Mouse (Mus musculus) frontal cortex, adult (tissue): ENCODE measurements around the gene Runx2.

Source experiments
- ATAC-seq: cut with Nextera tagmentation; 2 replicates; pipeline ENCODE4 v1.9.2; 2017; ENCODE audit warnings: mild to moderate bottlenecking, moderate library complexity, mixed read lengths; ENCODE audit not compliant: low TSS enrichment

Gene Runx2

DNA sequence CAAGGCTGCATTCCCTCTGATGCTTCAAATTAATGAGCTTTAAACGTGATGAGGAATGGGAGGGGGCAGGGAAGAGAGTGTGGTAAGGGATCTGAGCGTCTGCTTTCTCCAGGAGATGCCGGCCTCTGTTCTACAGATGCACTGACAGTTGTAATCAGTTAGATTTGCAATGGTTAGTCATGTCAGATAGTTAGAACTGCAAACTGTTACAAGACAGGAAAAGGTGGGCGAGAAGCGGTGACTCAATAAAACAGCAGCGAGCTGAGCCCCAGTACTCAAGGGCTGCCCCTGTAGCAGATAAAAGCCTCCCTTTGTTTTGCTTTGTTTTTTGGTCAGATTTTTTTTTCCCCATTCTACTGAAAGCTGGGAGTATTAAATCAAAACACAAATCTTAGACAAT is 96.6 kb downstream of the Runx2 start:
- peak; percentile 62; the same call in 1 of the 2 replicates for ATAC-seq

DNA sequence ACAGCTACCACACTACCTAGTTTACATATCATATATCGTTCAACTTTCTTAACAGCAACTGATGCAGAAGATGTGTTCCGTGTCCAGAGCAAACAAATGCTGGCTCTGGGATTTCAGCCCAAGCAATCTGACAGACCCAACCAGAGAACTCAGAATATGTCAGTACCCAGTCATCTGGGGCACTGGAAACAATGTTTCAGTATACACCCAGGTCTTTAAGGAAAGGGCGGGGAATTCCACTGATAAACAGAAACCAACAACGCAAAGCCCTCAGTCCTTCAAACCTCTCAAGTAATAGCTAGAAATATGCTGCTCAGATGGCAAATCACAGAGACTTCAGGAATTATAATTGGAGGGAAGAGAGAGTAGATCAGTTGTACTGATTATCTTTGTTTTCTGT is 100.5 kb downstream of the Runx2 start:
- ATAC-seq, result no peak

DNA sequence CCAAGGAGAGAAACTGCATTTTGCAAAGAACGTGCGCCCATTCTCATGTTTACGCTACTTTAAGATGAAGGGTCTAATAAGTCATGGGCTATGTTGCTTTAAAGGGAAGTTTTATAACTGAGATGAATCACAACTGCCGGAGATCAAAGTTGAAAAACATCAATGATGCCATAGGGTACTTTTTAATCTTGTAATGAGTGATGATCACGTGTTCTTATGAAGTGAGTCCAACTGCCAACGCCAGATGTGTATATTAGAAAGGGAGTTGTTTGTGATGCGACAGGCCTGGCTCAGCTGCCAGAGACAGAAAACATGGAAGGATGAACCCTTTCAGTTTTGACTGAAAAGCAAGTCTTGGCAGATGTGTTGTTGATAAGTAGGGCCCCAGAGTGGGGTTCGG is 101.2 kb downstream of the Runx2 start:
- ATAC-seq, result no peak

DNA sequence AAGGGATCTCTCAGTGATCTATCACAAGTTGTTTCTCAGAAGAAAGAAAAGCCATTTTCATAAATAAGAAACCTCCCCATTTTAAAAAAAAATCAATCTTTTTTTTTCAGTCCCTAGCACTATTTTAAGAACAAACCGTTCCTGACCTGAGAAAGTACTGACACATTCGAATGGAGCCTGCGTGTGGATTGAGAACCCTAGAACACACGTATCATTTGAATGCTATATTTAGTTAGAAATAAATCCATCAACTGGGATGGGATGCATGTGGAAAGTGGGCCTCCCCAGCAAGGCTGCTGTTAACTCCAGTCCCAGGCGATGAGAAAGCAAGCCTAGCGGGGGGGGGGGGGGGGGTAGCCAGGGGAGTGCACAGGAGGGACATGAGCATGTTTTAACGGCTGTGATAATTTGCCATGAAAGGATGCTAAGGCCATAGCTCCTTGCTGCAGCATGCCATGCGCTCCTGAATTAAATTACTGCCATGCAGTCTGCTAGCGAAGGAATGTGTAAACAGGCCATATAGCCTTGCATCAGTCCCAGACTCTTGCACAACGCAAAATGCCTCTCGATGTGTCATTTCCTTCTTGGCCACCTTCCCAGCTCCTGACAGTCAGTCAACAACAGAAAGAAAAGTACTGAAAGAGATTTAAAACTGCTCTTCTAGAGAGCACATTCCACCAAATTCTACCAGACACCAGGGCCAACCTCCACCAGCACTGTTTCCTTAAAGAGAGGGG is 104.9 kb downstream of the Runx2 start:
- ATAC-seq, result peak; percentile 62

DNA sequence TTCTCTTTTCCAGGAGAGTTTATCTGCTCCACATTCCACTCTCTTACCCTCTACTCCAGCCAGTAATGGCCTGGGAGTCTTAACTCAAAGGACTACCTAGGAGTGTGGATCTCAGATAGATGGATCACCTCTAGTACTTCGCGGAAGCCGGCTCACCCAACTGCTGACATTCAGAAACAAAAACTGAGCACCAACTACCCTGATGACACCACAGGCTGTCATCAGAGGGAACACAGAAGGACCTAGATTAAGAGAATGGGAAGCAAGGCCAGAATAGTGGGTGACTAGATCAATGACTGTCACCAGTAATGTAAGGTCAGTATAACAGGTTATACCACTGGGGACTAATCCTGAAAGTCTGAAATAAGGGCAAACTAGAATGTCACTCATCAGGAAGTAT is 106.6 kb downstream of the Runx2 start:
- ATAC-seq, result no peak

DNA sequence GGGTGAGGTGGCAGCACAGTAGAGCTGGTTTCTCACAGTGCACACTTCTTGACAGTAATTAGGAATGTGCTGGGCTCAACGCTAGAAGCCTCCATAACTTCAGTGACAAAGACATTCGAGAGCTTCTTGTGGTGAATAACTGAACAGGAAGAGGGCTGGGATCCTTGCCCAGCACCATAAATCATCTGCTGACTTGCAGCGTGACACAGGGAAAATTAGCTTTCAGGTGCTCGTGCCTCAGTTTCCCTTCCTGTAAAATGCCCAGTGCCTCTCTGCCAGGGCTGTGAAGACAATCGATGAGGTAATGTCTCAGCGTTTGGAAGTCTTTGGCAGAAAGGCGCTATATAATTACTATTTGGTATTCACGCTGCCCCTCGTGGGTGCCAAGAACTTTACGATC is 108.1 kb downstream of the Runx2 start:
- no peak for ATAC-seq

DNA sequence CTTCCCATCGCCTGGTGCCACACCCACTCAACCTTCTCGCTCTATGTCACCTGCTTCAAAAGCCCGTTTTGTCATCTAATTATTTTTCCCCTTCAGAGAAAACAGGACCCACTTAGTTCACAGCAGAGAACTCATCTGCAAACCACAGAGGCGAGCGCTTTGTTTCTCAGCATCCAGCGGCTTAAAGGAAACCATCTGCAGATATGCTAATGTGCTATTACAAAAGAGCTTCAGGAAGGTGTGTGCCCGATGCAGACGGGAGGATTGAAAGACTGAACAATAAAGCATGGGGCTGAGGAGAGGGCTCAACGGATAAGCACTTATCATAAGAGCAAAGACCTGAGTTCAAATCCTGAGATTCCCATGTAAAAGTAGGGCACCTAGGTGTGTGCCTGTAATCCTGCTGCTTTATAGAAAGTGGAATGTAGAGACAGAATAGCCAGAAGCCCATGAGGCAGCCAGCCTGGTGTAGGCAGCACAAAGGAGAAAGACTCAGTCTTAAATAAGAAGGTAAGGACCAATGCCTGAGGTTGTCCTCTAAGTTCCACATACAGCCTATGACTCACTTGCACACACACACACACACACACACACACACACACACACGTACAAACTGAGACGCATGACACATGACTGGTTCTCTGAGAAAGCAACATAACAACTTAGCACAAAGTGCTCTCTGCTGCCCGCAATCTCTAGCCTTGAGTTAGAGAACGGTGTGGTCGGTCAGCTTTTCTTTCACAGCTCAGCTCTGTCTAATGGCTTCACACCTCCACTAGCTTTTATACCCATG is 111.9 kb downstream of the Runx2 start:
- peak; percentile 45 for ATAC-seq

DNA sequence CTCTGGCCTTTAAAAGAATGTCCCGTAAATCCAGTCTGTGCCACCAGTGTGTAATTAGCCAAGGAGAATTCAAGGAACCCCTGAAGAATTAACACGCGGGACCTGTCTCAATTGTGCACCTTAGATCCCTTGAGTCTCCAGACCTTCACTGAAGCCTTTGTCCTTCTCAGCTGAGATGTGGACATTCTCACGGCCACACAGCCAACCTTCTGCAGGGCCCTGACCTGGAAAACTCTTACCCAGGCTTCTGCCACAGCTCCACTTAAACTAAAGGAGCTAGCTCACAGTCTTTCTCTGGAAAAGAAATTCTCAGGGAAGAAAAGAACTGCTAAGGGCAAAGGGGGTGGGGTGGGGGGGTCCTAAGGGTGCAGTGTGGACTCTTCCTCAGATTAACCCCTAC is 113.1 kb downstream of the Runx2 start:
- no peak for ATAC-seq

DNA sequence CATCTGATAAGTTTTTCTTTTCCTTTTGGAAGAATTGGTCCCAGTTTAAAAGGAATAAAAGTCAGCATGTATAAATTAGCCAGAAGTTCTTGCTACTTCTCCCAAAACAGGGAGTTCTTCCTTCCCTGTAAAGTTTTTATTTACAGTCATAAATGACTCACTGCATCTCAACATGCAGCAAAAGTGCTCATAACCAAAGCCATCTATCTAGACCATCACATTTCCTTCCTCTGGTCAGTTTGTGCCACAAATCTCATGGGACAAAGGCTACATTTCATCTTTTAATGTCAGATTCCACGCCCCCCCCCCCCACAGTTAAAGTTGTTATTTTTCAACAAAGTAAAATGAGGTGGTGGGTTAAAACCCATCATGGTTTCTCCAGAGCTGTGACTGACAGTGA is 114.3 kb downstream of the Runx2 start:
- ATAC-seq, result no peak

DNA sequence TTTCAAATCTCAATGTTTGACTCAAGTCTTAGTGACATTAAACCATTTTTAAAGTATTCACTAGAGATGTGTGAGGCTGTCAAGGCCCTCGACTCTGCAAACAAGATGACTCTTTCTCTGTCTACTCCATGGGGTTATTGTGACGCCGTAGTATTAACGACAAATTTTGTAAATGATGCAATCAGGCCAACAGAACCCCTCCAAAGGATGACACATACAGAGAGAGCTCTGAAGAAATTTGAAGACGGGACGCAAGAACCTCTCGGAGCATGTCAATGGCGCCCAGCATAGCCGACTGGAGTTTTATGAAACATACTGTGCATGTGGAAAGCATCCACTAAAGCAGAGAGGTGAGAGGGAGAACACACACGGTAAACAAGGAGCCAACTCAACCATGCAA is 117.5 kb downstream of the Runx2 start:
- no peak for ATAC-seq

DNA sequence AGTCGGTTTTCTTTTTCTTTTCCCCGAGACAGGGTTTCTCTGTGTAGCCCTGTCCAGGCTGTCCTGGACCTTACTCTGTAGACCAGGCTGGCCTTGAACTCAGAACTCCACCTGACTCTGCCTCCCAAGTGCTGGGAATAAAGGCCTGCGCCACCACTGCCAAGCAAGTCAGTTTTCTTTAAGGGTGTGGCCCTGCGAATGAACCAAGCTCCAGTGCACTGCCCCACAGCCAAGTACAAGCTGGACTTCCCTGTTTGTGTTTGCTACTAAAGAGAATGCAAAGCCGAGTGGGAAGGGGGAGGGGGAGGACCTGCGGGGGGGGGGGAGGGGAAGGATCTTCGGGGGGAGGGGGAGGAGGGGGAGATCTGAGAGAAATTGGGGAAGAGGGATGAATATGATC is 121.0 kb downstream of the Runx2 start:
- ATAC-seq, result no peak

DNA sequence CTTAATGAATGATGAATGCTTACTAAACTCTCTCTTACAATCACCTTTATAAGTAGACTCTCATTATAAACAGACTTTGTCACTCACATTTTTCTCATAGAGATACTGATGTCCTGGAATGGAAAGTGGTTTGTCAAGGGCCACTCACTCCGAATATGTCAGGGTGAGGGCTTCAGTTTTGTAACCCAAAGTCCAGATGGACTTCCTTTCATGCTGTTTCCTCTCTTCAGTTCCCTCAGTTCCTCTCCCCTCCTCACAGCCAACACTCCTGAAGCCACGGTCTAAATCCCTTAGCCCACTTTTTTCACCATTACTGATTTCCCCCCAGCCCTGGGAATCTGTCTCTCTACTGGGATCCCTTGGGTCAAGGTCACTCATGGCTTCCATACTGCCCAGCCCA is 123.1 kb downstream of the Runx2 start:
- no peak for ATAC-seq

DNA sequence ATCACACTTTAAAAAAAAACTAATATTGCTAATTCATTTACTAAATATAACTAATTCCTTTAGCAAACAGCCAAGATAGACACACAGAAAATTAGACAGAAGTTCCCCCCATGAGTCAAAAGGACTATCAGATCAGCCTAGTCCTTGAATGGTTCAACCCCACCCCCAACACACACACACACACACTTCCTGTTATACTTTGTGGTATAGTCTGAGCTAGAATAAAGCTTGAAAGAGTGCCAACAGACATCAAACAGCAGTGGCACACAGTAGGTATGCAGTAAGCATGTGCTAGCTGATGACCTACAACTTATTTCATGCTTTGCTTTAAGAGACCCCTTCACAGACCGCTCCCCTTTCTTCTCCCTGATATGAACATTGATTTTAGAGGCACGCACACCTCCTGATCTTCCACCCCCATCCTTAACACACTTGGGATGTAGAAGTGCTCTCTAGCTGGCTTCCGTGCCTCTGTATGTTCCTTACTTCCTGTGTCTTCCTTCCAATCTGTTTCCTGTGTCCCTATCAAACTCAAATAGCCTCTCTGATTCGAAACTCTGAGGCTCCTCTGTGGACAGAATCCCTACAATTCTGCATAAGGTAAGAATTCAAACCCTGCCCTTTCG is 124.1 kb downstream of the Runx2 start:
- no peak for ATAC-seq

DNA sequence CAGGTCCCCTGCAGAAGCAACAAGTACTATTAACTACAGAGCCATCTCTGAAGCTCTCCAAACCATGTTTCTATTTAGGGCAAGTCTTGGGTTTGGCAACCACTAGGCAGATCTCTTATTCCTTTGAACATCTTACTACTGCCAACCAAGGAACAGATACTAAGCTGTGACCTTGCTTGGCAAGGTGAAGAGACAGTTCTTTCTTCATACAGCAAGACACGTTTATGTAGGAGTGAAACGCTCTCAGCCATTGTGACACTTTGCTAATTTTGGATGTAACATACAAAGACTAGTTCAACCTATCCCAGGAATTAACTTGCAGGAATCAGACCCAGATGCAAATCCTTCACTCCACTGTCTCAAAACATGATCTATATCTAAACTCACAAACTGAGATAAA is 126.3 kb downstream of the Runx2 start:
- no peak for ATAC-seq

DNA sequence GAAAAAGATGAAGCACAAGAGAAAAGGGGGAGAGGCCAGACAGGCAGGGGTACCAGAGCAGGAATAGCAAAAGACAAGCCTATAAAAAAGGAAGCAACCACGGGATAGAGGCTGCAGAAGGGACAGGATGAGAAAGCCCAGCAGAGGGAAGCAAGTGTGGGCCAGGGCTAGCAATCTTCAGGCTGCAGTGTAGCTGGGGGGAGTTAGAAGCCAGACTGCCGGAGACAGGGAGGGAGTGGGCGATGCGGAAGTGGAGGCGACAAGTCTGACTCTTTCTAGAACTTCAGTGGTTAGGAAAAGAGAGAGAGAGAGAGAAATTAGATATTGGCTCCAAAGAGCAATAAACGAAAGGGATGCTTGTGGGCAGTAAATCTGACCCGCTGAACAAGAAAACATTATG is 129.1 kb downstream of the Runx2 start:
- ATAC-seq, result peak; percentile 94

DNA sequence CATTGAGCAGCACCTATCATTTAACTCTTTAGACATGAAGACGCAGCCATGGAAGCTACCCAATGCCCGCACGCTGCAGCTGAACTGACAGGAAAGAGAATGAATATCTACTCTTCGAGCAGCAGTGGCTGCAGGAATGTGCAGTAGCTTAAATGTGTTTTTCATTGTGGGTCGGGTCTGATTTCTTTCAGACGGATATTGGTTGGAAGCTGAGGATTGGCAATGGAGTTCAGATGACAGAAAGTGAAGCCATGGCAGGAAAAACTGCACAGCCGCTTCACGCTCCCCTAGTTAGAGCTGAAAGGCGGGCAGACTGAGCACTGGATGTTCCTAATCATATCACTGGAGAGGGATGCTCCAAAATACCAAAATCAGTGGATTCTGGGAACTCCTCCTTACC is 131.6 kb downstream of the Runx2 start:
- ATAC-seq, result no peak

DNA sequence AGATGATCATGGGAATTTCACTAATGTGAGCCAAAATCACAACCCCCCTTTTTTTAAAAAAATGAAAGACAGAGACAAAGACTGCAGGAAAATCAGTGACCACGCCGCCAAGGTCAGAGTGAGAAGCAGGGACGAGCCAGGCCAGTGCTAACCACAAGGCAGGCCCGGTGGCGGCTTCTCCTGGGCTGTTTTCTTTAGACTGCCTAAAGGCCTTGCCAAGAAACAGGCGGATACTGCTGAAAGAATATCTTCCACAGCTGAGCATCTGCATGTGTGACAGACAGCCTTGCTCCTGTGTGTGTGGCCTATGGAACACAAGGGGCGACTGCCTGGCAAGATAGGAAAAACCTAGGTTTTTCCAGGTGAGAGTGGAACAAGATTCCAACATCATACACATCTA is 136.8 kb downstream of the Runx2 start:
- 0 out of 2 replicates have a peak, but pooled peaks have one; percentile 50 for ATAC-seq

DNA sequence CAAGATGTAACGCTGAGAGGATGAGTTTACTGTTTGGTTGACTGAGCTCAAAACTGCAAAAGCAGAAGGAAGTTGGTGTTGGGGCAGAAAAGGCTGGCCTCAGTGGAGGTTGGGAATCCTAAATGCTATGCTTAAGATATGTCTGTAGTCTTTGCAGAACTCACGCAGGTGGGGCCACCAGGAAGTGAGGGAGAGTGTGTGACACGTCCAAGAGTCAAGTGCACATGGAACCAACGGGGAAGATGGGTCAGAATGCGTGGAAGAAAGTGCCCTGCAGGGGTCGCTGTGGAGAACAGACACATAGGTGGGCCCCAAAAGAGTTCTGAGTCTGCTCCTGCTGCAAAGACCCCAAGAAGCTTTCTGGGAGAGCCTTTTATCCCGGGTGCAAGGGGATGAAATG is 141.8 kb downstream of the Runx2 start:
- no peak for ATAC-seq

DNA sequence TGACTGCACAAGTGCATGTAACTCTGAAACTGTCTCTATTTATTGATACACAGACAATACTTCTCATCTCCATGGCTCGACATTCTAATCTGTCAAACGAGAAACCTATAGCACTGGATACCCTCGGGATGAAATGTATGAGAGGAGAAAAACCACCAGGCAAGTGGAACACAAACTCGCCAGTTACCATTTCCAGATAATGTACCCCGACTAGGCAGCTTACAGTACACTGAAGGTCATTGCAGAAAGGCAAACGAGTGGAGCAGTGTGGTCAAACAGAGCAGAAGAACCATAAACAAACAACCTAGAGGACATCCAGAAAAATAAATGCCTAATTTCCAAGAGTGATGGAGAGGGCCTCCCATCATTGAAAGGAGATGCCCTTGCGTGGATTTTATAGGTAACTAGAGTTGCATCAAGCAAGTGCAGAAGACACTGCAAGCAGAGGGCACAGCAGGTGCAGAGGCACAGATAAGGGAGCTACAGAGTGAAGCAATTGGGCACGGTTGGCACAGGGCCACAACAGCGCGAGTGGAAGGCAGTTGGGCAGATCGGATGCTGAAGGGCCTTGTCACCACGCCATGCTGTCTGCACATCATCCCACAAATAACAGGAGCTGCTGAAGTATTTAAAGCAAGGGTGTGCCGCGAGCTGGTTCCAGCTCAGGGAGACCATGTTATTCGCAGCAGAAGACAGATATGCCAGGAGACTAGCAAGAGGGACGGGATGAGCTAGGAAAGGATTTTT is 142.5 kb downstream of the Runx2 start:
- peak; percentile 86 for ATAC-seq

DNA sequence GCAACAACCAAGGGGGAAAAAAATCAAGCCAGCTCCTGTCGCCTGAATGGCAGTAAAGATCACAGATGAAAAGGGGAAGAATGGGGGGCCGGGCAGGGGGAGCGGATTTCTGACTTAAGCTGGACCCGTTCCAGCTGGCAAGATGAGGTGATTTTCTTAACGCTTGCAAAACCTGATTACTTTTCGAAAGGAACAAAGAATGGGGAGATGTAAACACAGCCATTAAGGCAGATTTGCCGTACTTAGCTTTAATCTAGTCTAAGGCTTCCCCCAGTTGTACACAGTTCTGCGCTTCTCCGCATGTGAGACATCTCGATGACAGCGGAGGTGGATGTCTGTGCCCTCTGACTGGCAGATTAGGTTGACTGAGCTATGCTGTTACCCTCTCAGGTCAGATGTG is 144.6 kb downstream of the Runx2 start:
- ATAC-seq, result no peak

DNA sequence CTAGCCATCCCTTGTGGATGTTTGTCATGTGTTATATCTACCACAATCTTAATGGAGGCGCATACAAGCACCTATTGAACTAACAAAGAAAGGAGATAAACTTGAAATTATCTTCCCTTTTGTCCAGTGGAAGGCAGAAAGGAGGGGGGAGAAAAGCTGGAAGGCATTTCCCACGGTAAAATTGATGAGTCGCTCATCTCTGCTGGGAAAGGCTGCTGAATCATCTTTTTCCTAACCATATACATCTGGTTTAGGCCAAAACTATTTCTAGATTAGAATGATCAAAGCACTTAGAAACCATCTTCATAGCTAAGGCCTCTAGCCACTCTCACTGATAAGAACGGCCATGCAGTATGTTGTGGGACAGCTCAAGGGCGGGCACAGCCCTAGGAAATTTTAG is 147.3 kb downstream of the Runx2 start:
- no peak for ATAC-seq

DNA sequence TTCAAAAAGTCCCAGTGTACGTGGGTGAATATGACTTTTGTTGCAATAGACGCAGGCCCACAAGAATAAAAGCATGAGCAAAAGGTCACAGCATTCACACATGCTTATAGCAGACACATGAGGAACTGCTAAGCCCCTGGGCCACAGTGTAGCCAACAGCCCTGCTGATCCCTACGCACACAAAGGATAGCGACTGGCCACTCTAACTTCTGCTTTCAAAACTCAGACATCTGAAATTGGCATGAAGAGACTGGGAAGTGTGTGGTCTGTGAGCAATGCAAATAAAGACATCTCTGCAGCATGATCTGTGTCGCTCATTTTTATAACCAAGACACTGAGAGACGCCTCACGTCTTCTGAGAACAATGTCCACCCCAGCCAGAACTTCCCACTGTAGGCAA is 150.7 kb downstream of the Runx2 start:
- no peak for ATAC-seq
